Mouse (Mus musculus) inflammation-experienced regulatory T-cells, adult 6 months (primary cell): ENCODE data around the gene Frmd5. TPM values are rescaled to one million over a fixed set of nuclear protein-coding genes. Genes with fewer than 3 reads are reported as not detected.
A peak's percentile ranks its signal among the peaks of the same experiment; 100 is the strongest.

Source experiments
- ATAC-seq: one replicate; pipeline ENCODE4 v1.8.0; 2017
- polyA plus RNA-seq, 3 experiments: library from polyadenylated mRNA; unstranded; fragments of 100-300 nt; shearing (Covaris generic); gene quantifications; one replicate each; pipeline ENCODE4 v1.2.1; 2017

Frmd5 gene
- polyA plus RNA-seq, 3 experiments from 2014 or later: 0.67 to 1.3 (median 1.2) TPM

DNA sequence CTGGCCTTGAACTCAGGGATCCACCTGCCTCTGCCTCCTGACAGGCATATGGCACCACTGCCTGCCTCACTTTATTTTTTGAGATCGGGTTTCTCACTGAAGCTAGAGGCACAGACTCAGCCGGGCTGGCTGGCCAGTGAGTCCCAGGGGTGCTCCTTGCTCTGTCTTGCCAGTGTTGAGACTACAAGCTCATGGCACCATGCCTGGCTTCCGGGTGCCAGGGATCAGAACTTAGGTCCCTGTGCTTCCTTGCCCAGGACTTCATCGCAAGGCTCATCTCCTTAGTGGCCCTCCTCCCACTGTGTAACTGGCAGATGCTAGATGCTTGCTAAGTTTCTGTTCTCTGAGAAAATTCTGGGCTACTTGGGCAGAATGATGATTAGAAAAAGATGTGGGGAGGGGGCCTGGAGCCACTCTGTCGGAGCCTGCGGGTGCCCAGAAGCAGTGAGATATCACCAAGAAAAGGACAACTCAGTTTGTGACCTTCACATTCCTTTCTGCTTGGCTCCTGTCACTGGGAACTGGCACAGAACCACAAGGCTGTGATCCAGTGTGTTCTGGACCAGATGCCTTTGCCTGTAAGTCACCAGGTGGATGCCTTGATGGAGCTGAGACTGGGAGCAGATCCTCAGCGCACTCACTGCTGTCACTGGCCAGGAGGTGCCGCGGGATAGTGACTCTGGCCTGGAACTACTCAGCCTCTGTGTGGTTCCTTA, 192.2 kb downstream of the Frmd5 start:
- ATAC-seq: no peak

DNA sequence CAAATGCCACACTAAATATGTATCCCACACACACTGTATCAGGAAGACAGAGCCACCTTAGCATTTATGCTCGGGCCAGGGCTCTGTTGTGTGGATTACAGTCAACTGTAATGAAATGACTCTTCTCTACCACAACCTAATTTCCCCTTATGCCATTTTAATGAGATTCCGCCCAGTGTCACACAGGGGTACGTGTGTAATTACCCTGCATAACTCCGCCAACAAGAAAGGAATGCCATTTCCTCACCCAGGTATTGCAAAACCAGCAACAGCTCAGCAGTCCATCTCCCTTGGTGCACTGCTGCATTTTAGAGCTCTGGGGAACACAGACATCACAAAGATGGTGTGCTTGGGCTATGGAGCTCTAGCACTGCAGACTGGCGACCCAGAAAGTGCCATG, 194.8 kb downstream of the Frmd5 start:
- ATAC-seq: no peak

DNA sequence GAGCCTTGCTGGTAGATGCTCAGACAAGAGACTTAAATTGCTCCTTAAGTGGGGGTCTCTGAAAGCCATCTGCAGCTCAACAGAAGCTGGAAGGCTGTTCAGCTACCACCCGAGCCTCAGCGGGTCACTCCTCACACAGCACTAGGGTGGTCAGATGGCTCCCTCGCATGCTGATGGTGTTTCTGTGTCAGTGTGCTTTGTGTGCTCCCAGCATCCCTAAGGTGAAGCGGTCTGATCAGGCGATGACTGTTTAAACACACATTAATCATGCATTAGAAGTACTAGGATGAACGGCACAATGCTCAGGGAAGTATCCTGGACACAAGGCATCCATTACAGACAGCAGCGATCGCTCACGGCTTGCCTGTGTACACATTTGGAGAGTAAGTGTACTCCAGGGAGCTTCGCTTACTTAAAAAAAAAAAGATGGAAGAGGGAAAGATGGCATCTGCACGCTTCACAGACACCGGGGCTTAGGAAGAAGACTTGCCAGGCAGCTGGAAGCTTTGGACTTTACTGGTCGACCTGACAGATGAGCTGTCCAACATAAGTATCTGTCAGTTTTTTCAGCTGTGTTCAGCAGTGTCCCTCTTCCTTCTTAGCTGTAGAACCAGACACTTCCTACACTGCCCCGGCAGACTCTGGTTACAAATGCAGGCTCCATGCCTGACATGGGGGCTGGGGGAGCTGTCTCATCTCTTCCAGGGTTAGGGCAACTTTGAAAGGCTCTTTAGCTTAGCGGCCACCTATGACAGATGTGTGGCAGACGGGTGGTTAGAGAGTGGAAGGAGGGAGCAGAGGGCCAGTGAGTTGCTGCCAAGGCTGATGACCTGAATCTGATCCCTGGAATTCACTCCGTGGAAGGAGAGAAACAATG, 196.6 kb downstream of the Frmd5 start:
- ATAC-seq: no peak

DNA sequence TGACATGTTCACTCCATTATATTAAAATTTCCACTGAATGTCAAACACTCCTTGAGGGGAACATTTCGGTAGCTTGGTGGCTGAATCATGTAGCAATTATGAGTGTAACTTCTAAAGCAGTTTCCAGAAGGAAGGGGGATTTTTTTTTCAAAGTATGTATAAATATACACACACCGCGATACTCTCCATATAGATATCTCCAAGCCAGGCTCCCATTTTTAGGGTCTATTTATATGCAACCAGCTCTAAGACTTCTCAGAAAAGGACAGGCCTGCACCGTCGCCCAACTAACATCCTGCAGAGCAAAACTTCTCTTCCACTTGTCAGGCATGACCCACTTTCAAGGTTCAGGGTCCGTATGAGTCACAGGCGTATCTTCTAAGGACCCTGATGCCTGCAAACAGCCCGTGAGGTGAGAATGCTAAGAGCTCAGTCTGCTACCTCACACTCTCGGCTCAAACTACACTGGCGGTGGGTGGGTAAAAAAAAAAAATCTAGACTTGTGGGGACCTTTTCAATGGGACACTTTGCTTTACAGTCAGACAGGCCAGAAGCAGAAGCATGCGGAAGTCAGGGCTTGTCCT, 197.7 kb downstream of the Frmd5 start:
- no peak for ATAC-seq

DNA sequence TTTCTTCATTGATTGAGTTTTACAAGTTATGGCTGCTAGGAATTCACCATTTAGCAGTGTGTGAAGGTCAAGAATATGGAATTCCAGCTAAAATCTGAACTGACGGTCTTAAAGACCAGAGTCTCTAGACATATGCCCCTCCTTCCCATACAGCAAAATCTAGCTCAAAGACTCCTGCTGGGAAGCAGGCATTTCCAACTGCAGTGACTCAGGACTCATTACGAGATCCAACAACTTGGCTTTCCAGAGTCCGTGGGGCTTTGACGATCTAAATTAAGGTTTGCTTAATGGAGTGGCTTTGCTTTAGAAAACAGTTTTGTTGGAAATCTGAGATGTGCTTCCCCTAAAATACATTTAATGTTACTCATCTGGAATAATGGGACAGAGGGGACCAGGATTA, 204.5 kb downstream of the Frmd5 start:
- ATAC-seq: no peak

DNA sequence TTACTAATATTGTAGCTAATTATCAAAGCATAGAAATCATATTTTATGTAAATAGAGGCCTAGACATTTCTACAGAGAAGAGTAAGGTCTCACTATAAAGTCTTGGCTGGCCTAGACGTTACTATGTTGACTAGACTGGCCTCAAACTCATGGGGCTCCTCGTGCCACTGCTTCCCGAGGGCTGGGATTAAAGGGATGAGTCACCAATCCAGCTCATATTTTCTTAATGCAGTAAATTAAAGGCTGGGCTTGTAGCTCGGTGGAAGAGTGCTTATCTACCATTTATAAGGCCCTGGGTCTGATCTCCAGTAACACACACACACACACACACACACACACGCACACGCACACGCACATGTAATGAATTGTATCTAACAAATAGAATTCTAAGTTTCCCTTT, 205.3 kb downstream of the Frmd5 start:
- ATAC-seq: no peak

DNA sequence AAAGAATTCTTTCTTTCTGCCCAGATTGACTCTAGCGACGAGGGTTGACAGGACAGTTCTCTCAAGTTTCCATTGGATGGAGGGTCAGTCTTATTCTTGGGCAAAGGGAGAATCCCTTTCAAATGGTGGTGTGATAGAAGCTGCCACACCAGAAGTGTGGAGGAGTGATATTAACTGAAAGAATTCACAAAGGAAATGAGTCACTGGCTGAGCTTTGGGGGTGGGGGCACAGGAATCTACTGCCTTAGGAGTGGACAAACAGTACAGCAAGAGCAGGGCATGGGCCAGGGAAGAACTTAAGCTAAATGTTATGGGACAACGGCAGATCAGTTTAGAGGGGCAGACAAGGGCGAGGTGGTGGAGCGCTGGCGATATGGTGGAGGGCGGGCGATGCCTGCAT, 206.2 kb downstream of the Frmd5 start:
- ATAC-seq: no peak

DNA sequence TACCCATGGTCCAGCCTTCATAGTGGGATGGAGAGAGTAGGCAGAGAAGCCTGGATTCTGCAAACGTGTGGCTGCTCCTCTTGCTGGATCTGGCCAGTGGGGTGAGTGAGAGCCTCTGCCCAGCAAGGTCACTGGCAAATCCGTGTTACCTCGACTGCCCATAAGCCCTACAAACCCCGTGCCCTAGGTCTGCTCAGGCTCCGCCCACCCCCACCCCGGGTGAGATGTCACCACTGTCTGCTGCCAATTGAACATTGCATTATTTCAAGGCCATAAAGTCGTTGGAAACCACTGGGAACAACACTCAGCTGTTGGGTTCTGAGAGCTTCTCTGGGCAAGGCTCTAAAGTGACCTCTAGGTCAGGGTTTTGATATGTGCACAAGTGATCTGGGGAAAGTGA, 208.6 kb downstream of the Frmd5 start:
- no peak for ATAC-seq

DNA sequence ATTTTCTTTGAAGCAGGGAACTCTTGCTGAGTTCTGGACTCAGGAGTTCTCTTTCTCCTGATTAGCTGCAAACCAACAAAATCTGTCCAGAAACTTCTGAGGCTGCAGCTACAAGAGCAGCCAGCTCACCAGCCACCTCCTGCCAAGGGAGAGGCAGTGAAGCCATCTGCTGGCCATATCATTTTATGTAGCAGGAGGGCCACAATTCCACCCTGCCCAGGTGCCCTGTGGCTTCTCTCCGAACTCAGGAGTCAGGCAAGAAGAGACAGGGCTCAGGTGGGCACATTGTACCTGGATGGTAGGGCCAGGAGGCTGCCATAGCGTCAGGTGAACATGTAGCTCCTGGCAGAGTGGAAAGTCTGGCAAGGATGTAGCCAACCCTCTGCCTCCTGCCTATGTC, 210.3 kb downstream of the Frmd5 start:
- no peak for ATAC-seq

DNA sequence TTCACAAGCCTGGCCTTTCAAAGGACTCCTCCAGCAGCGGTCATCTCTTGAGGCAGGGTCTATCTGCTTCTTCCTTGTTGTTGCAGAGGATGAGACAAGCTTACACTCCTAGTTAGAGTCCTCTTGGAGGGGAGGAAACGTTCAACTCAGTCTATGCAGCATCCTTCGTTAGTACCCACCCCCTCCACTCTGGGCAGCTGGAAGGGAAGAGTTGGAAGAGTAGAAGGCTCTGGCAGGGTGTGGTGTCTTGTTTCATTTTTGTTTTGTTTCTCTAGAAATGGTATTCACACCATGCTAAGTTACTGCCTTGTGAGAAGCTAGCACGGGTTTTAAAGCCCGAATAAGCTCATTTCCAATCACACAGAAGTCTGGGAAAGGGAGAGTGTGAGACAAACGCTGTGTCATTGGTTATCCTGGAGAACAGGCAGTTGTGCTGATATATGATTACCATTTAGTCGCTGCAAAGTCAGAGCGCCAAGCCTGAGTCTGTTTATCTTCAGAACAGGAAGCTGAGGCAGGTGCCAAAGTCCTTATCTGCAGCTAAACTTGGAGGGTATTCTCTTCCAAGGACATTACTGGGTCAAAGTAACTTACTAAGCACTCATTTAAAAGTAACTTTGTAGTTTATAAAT, 212.1 kb downstream of the Frmd5 start:
- ATAC-seq: no peak

DNA sequence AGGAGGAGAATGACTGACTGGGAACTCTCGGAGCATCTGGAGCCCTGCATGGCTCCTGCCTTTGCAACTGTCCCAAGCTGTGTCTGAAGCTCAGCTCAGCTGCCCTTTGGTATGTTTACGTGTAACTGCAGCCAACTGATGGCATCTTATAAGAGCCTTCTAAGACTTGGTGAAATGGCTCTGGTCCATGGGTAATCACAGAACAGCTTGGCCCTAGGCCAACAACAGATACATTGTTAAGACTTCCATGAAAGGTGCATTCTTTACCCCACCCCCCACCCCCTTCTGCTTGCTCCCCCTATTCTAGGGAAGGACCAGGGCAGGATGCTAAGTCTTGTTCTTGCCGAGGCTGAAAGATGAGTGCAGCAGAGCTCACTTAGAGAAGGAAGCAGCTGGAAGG, 212.8 kb downstream of the Frmd5 start:
- ATAC-seq: no peak

DNA sequence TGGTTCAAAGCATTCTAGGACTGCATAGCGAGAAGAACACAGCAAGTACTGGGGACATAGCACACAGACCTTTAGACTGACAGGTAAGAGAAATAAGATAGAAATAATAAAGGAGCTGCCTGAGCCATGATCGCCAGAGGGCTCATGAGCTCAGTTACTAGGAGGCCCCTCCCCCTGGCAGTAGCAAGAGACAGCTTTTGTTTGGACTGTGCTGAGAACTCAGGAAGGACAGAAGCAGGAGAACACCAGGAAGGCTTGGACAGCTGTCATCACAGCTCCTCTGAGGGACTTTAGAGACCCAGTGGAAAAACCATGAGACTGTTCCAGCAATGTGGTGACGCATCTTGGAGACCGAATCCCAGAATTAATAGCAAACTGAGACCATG, 218.6 kb downstream of the Frmd5 start:
- no peak for ATAC-seq

DNA sequence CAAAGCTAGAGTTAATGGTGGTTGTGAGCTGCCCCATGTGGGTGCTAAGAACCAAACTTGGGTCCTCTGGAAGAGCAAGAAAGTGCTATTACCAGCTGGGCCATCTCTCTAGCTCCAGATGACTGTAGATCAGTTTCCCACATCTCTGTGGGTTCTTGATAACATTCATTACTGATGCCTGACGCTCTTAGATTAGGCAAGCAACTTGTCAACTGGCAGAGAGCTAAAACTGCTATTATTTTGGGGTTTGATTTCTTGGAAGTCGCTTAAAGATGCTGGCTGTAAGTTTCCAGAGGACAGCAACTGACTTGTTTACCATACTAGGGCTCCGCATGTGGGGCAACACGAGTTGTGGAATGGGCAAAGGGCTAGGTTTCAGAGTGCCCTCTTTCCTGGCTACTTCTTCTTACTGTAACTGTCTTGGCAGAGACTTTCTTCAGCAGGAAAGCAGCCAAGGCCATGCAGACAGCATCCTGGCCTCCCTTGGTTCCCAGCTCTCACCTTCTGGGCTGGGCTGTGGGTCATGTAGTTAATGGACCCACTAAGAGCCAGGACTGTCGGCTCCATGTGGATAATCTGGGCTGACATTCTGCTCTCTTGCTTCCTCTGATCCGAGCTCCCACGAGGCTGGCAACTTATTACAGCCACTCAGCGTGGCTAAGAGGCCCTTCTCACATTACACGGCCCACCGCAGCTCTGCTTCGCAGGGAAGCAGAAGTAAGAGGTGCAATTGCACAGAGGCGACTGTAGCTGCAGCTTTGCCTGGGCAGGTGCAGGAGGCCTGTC, 219.2 kb downstream of the Frmd5 start:
- ATAC-seq: no peak

DNA sequence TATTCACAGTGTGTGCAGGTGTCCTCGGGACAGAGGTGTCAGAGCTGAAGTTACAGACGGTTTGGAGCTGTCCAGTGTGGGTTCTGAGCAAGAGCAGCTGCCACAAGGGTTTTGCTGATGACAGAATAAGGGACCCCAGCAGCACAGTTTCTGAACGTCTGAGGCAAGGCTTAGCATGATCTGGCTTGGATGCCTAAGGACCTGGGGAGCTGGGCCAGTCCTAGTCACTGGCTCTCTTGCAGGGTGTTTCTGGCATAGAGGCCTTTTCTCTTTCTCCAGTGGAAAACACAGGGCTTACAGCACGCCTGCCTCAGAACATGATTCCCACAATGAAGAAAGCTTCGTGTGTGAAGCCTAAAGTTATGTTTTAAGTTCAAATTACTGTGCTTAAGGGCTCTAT, 222.2 kb downstream of the Frmd5 start:
- no peak for ATAC-seq

DNA sequence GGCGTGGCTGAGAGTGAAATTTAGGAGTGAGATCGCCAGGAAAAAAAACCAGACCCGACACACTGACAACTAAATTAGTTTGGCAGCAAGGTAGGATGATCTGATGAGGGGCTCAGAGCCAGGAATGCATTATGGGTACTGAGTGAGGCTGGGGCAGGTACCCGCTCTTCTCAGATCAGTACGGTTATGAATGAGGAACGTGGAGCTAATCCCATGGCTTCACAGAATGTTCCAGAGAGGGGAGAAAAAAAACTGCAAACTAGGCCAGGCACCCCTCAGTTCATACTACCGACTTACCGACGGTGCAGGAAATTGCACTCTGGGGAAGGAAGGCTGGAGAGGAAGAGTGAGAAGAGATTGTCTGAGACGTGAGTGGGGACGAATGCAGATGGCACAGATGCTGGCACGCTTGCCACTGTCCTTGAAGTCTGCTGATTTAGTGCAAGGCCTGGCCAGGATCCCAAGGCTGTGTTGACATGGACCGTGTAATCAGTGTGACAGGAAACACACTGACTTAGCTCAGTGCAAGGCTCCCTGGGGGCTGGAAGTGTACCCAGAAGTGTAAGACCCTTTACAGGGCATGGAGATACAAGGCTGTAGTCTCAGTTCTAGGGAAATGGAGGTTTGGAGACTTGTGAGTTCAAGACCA, 223.3 kb downstream of the Frmd5 start:
- no peak for ATAC-seq

DNA sequence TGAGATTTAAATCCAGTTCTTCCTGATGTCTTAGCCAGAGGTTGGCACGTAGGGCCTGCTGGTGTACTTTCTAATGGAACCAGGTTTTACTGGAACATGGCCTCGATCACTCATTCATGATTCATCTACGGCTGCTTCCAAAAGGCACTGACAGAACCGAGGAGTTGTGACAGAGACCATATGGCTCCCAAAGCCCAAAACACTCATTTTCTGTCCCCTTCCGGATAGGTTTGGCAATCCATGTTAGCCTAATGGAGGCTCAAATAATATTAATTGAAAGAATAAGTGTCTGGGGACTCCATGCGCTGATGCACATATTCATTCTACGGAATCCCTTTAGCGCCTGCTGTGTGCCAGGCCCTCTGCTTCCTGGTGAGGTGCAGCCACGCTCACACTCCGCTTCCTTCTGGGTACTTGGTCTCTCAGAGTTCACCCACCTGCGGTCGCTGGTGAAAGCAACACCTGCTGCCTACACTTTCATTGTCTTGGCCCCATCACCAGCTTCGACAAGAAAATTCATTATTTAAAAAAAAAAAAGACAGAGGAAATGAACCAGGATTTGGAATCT, 224.0 kb downstream of the Frmd5 start:
- ATAC-seq: no peak

DNA sequence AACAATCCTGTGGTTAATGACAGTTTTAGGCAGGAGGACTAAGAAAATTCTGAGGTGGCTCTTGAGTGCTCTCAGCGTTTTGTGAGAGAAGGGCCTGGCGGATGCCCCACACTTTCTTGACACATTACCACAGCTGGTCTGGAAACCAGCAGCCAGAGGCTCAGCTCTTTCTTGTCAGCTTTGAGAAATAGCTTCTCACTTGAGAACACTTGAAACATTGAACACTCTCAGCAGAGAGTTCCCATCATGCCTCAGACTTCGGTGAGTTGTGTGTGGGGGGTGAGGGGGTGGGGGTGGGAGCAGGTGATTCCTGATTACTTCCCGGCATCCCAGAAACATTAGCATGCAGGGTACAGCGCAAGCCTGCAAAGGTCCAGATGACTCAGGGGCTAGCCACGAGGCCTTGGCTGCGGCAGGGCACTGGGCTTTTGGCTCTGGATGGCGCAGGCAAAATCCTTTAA, 231.1 kb downstream of the Frmd5 start:
- ATAC-seq: no peak

DNA sequence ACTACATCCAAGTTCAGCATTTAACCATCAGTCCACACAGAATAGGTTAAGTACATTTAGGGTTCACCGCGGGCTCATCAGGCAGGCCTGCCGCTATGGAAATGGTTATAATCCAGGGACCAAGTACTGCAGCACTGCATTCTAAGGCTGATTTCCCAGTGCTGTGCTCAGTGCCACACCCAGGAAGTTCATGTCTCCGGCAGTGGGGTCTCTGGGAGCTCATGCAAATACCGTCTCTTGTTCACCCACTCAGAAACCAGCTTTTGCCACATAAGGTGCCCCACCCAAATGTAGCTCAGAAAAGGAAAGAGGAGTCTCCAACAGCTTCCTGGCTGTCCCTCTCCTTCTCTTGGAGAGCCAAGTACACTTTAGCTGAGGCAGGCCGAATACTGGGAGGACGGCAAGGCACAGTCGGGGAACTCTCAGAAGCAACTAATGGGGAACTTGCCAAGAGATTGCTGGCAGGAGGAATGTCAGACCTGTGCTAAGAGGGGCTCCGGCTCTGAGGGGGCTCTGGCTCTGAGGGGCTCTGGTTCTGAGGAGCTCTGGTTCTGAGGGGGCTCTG, 232.7 kb downstream of the Frmd5 start:
- ATAC-seq: no peak

DNA sequence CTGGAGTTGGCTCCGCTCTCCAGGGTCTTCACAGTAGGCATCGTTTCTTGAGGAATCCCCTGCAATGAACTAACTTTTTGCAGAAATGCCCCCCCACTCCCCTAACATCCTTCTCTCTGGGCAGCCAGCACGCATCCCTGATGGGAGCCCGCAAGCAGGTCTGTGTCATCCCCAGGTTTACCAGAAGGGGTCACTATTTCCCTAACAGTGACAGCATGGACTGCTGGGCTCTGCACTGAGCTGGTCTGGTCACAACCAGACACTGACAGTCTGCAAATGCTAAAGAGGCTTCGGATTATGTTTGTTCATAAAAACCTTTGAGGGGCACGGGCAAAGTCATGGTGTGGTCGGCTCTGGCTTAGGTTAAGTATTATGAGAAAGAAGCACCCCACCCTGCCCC, 235.1 kb downstream of the Frmd5 start:
- ATAC-seq: peak; percentile 83

DNA sequence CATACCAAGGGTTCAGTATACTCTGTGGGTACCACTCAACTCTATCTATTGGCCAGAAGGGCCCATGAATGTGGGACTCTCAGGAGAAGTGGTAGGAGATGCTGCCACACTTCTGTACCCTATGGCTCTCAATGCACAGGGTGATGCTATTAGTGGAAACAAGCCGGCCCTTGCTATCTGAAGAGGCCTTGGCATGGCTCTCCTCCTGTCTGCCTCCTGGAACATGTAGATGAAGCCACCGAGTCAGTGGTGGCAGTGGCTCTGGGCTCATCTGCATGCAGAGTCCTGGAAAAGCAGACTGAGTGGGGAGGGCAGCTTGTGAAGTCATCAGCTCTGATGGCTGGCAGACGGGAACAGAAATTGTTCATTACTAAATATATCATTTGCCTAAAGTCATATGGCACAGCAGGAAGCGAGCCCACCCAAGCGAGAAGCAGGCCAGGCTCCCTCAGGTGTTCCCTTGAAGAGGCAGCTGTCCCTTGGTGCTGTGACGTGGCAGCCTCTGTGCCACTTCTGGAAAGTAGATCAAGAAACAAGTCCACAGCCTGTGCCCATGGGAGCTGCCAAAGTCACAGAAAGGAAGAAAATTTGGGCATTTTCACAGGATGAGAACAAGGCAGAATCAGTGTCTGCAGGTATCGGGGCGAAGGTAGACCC, 235.8 kb downstream of the Frmd5 start:
- no peak for ATAC-seq

DNA sequence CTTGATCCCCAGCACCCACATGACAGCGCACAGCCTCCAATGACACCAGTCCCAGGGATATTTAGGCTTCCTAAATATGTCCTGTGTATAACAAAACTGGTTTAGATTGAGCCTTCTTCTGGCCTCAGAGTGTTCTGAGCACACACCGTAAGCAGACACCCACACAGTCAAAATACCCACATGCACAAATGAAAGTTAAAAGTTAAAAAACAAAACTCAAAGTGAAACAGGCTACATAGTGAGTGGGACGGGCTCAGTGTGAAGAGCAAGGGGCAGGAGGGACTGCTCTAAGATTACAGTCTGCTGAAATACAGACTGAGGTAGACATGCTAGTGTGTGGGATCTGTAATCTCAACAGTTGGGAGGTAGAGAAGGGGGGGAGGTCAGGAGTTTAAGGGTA, 236.8 kb downstream of the Frmd5 start:
- ATAC-seq: peak; percentile 81
